In the genomic region with DNA sequence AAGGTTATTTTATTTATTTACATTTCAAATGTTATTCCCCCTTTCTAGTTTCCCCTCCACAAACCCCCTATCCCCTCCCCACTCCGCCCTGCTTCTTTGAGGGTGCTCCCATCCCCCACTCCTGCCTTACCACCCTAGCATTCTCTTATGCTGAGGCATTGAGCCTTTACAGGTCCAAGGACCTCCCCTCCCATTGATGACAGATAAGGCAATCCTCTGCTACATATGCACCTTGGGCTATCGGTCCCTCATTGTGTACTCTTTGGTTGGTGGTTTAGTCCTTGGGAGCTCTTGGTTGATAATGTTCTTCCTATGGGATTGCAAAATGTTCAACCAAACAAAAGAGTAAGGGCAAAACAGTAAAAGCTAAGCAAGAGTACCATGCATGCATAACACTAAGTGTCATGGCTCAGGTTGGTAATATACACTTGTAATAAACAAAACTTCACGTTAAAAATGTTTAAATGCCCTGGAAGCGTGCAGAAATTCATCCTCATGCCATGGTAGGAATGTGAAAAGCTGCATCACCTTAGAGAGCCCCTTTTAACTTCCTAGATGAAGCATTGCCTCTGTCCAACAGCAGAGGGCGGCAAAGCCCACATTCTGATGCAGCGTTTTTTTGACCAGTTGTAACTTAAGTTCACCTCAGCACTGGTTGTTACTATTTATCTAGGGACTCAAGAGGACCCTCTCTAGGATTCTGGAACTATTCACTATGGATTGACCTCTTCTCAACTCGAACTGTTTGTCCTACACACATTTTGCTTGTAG, we compare ENCODE assay signal across 8 mouse cellular contexts.
DNase-seq lines count a peak whose midpoint lies in the region; ATAC-seq and TF ChIP-seq lines count a peak whose summit lies in the region.
"Had no signal": no experiment of that assay in that cellular context is flagged by ENCODE, and none has a peak within 500 bp of the region (broad histone marks: within the 10 kb centered on the region; RNA-seq: fewer than 3 reads in every experiment).

No protein-coding gene starts in this region.

- WGBS in embryonic facial prominence, embryonic 10.5 days = 19% methylated on average over 7 of the region's 7 CpGs
- WGBS in hindbrain, embryonic 13.5 days = 19% methylated on average over 7 of the region's 7 CpGs
- 20% methylated on average over 7 of the region's 7 CpGs for WGBS in midbrain, embryonic 10.5 days
- WGBS in stomach, postnatal 0 days = 14% methylated on average over 7 of the region's 7 CpGs

- ATAC-seq in hindbrain, embryonic 13.5 days (ENCODE audit: low FRiP score) = peak; percentile 66; the same call in 1 of the 2 replicates
- no peak for ATAC-seq in stomach, postnatal 0 days (ENCODE audit: low FRiP score, low TSS enrichment)

- H3K27me3 ChIP-seq in MEL (ENCODE audit: control insufficient read depth in 1 of 2, insufficient read depth in 2 of 2, low read length in 2 of 2) = no peaks in the 10 kb centered on the region
- no peaks in the 10 kb centered on the region for H3K27me3 ChIP-seq in embryonic facial prominence, embryonic 10.5 days (replicated peaks; ENCODE audit: low read depth, poor library complexity, severe bottlenecking)
- H3K27me3 ChIP-seq in hindbrain, embryonic 13.5 days = no peaks in the 10 kb centered on the region
- no peaks in the 10 kb centered on the region for H3K27me3 ChIP-seq in midbrain, embryonic 10.5 days (ENCODE audit: low read depth, poor library complexity, severe bottlenecking)
- no peaks in the 10 kb centered on the region for H3K27me3 ChIP-seq in stomach, postnatal 0 days (ENCODE audit: control insufficient read depth, insufficient read depth, low read length)
- H3K27me3 ChIP-seq: heart, embryonic 15.5 days had no signal

- DNase-seq in MEL (ENCODE audit: low read depth, low spot score) = peak; percentile 55
- peak; percentile 66 for DNase-seq in adrenal gland, postnatal 14 days
- DNase-seq in embryonic facial prominence, embryonic 10.5 days (ENCODE audit: low spot score) = peak; percentile 70
- DNase-seq in layer of hippocampus, postnatal 36 days = peak; percentile 46 to 57
- peak; percentile 57 for DNase-seq in midbrain, embryonic 10.5 days (ENCODE audit: low spot score)
- DNase-seq in stomach, postnatal 0 days (ENCODE audit: low spot score) = peak; percentile 68

- H3K27ac ChIP-seq in MEL (ENCODE audit: control insufficient read depth, low read depth, low read length) = no peak overlapping the region
- H3K27ac ChIP-seq in embryonic facial prominence, embryonic 10.5 days (replicated peaks) = no peak overlapping the region
- H3K27ac ChIP-seq in hindbrain, embryonic 13.5 days = no peak overlapping the region
- H3K27ac ChIP-seq in midbrain, embryonic 10.5 days (replicated peaks) = no peak overlapping the region
- no peak overlapping the region for H3K27ac ChIP-seq in stomach, postnatal 0 days (replicated peaks)
- H3K27ac ChIP-seq: heart, embryonic 15.5 days had no signal

- no peaks in the 10 kb centered on the region for H3K79me2 ChIP-seq in MEL (ENCODE audit: control insufficient read depth, insufficient read depth, low read length, poor library complexity)

- TF ChIP-seq POLR2A in MEL (IDR thresholded peaks at IDR 0.05; ENCODE audit: control insufficient read depth in 1 of 2, insufficient read depth in 1 of 2, low read depth in 1 of 2, low read length in 2 of 2, poor library complexity in 1 of 2) = no peak

- no peak overlapping the region for H3K4me2 ChIP-seq in hindbrain, embryonic 13.5 days
- no peak overlapping the region for H3K4me2 ChIP-seq in stomach, postnatal 0 days (replicated peaks; ENCODE audit: low read depth)
- H3K4me2 ChIP-seq: heart, embryonic 15.5 days had no signal

- peak; percentile 81 for TF ChIP-seq RAD21 in MEL (IDR thresholded peaks at IDR 0.05; ENCODE audit: low read depth, low read length)

- H3K36me3 ChIP-seq in MEL (ENCODE audit: control insufficient read depth in 1 of 2, insufficient read depth in 2 of 2, low read length in 2 of 2) = no peaks in the 10 kb centered on the region
- no peaks in the 10 kb centered on the region for H3K36me3 ChIP-seq in embryonic facial prominence, embryonic 10.5 days (replicated peaks)
- no peaks in the 10 kb centered on the region for H3K36me3 ChIP-seq in hindbrain, embryonic 13.5 days
- no peaks in the 10 kb centered on the region for H3K36me3 ChIP-seq in midbrain, embryonic 10.5 days
- no peaks in the 10 kb centered on the region for H3K36me3 ChIP-seq in stomach, postnatal 0 days (ENCODE audit: control insufficient read depth, insufficient read depth, low read length)
- H3K36me3 ChIP-seq: heart, embryonic 15.5 days had no signal

- no peak overlapping the region for H3K4me3 ChIP-seq in MEL (ENCODE audit: control insufficient read depth in 1 of 2, insufficient read depth in 1 of 2, low read depth in 2 of 2, low read length in 2 of 2)
- no peak overlapping the region for H3K4me3 ChIP-seq in embryonic facial prominence, embryonic 10.5 days
- no peak overlapping the region for H3K4me3 ChIP-seq in hindbrain, embryonic 13.5 days
- no peak overlapping the region for H3K4me3 ChIP-seq in midbrain, embryonic 10.5 days
- H3K4me3 ChIP-seq in stomach, postnatal 0 days (ENCODE audit: low read depth, low read length) = no peak overlapping the region
- H3K4me3 ChIP-seq: heart, embryonic 15.5 days had no signal

- H3K9me3 ChIP-seq in MEL (replicated peaks; ENCODE audit: insufficient read depth, low read length) = no peaks in the 10 kb centered on the region
- H3K9me3 ChIP-seq in embryonic facial prominence, embryonic 10.5 days = no peaks in the 10 kb centered on the region
- no peaks in the 10 kb centered on the region for H3K9me3 ChIP-seq in hindbrain, embryonic 13.5 days
- no peaks in the 10 kb centered on the region for H3K9me3 ChIP-seq in midbrain, embryonic 10.5 days (replicated peaks)
- no peaks in the 10 kb centered on the region for H3K9me3 ChIP-seq in stomach, postnatal 0 days (ENCODE audit: control insufficient read depth, low read length)
- H3K9me3 ChIP-seq: heart, embryonic 15.5 days had no signal

- H3K9ac ChIP-seq in MEL (ENCODE audit: control insufficient read depth, low read depth, low read length, poor library complexity, severe bottlenecking) = no peak overlapping the region
- H3K9ac ChIP-seq in hindbrain, embryonic 13.5 days = no peak overlapping the region
- H3K9ac ChIP-seq in stomach, postnatal 0 days (ENCODE audit: low read length) = no peak overlapping the region
- H3K9ac ChIP-seq: heart, embryonic 15.5 days had no signal

- peak; percentile 72 to 82 (median 76) for TF ChIP-seq CTCF in MEL (IDR thresholded peaks at IDR 0.05 in 2 of 3, conservative IDR thresholded peaks at IDR 0.05 in 1 of 3; ENCODE audit: control insufficient read depth in 1 of 3, insufficient read depth in 1 of 3, low read depth in 2 of 3, low read length in 3 of 3, poor library complexity in 1 of 3, severe bottlenecking in 1 of 3)
- TF ChIP-seq CTCF in stomach, postnatal 0 days (IDR thresholded peaks at IDR 0.05; ENCODE audit: low read depth) = peak; percentile 95

- TF ChIP-seq EP300 in MEL (IDR thresholded peaks at IDR 0.05; ENCODE audit: low read depth in 1 of 2, low read length in 2 of 2) = no peak
- TF ChIP-seq EP300 in stomach, postnatal 0 days (optimal IDR thresholded peaks at IDR 0.05) = no peak

- no peaks in the 10 kb centered on the region for H3K4me1 ChIP-seq in MEL (ENCODE audit: control insufficient read depth in 1 of 2, insufficient read depth in 2 of 2, low read length in 2 of 2)
- no peaks in the 10 kb centered on the region for H3K4me1 ChIP-seq in embryonic facial prominence, embryonic 10.5 days
- no peaks in the 10 kb centered on the region for H3K4me1 ChIP-seq in hindbrain, embryonic 13.5 days (replicated peaks)
- no peaks in the 10 kb centered on the region for H3K4me1 ChIP-seq in midbrain, embryonic 10.5 days
- H3K4me1 ChIP-seq in stomach, postnatal 0 days (replicated peaks; ENCODE audit: control insufficient read depth, insufficient read depth) = no peaks in the 10 kb centered on the region
- H3K4me1 ChIP-seq: heart, embryonic 15.5 days had no signal

TF ChIP-seq in MEL, 35 proteins besides CTCF, POLR2A, EP300 and RAD21:
- no peak for TF ChIP-seq BHLHE40 (IDR thresholded peaks at IDR 0.05; ENCODE audit: borderline replicate concordance, low read depth, low read length)
- TF ChIP-seq CHD2 (IDR thresholded peaks at IDR 0.05; ENCODE audit: low read length) = no peak
- TF ChIP-seq USF2 (IDR thresholded peaks at IDR 0.05; ENCODE audit: borderline replicate concordance in 1 of 2, insufficient read depth in 1 of 2, low read depth in 1 of 2, low read length in 2 of 2) = no peak
- no peak for TF ChIP-seq HCFC1 (IDR thresholded peaks at IDR 0.05; ENCODE audit: low read depth, low read length)
- TF ChIP-seq SIN3A (IDR thresholded peaks at IDR 0.05; ENCODE audit: low read length) = no peak
- TF ChIP-seq ETS1 (IDR thresholded peaks at IDR 0.05; ENCODE audit: low read depth, low read length) = no peak
- no peak for TF ChIP-seq MYB (IDR thresholded peaks at IDR 0.05; ENCODE audit: low read depth, low read length)
- no peak for TF ChIP-seq MXI1 (IDR thresholded peaks at IDR 0.05; ENCODE audit: low read depth, low read length)
- no peak for TF ChIP-seq MAFK (IDR thresholded peaks at IDR 0.05; ENCODE audit: borderline replicate concordance, low read depth, low read length)
- TF ChIP-seq SMC3 (IDR thresholded peaks at IDR 0.05; ENCODE audit: low read depth, low read length) = peak; percentile 75
- peak; percentile 37 for TF ChIP-seq ZC3H11A (IDR thresholded peaks at IDR 0.05; ENCODE audit: low read depth, low read length)
- TF ChIP-seq JUND (IDR thresholded peaks at IDR 0.05; ENCODE audit: low read depth, low read length) = no peak
- TF ChIP-seq ZKSCAN1 (IDR thresholded peaks at IDR 0.05; ENCODE audit: low read depth, low read length) = no peak
- TF ChIP-seq ELF1 (IDR thresholded peaks at IDR 0.05; ENCODE audit: low read depth, low read length) = no peak
- no peak for TF ChIP-seq KAT2A (conservative IDR thresholded peaks at IDR 0.05; ENCODE audit: low read depth, low read length)
- no peak for TF ChIP-seq GABPA (IDR thresholded peaks at IDR 0.05; ENCODE audit: low read depth, low read length)
- no peak for TF ChIP-seq POLR2AphosphoS2 (IDR thresholded peaks at IDR 0.05; ENCODE audit: low read length)
TF ChIP-seq in MEL: peak in this region for 2.
